ENCODE assay signal across 10 mouse cellular contexts in the genomic region with DNA sequence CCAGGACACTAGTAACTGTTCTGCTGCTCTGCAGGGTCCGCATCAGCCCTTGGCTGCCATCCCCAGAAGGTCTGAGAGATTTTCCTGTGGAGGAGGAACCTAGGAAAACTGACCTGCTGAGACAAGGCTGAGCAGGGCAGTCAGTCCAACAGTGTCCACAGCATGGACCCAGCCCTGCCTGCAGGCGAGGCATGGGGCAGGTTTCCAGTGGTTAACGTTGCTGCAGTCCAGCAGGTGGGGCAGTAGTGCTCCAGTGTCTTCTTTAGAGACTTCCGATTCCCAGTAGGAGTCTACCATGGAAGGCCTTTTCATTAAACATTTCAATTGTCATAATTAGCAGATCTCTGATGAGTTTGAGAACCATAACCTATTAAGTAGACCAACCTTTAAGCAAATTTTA. TPM values are rescaled to one million over a fixed set of nuclear protein-coding genes. Genes with fewer than 3 reads are reported as not detected.
DNase-seq lines count a peak whose midpoint lies in the region; ATAC-seq lines count a peak whose summit lies in the region.
"Had no signal": no experiment of that assay in that cellular context is flagged by ENCODE, and none has a peak within 500 bp of the region (broad histone marks: within the 10 kb centered on the region; RNA-seq: fewer than 3 reads in every experiment).

No protein-coding gene starts in this region.

- H3K27me3 ChIP-seq in limb, embryonic 15.5 days, result no peaks in the 10 kb centered on the region
- H3K27me3 ChIP-seq in limb, embryonic 10.5 days (ENCODE audit: low read depth, poor library complexity, severe bottlenecking), result no peaks in the 10 kb centered on the region
- H3K27me3 ChIP-seq: limb, embryonic 12.5 days had no signal

- no peaks in the 10 kb centered on the region for H3K36me3 ChIP-seq in limb, embryonic 15.5 days
- H3K36me3 ChIP-seq in limb, embryonic 10.5 days, result no peaks in the 10 kb centered on the region
- H3K36me3 ChIP-seq: hindbrain, embryonic 10.5 days; limb, embryonic 12.5 days had no signal

- peaks cover 4% of the 10 kb centered on the region; the same call in 1 of the 2 replicates for H3K4me1 ChIP-seq in limb, embryonic 15.5 days
- H3K4me1 ChIP-seq in limb, embryonic 10.5 days, result no peaks in the 10 kb centered on the region
- H3K4me1 ChIP-seq: hindbrain, embryonic 10.5 days; limb, embryonic 12.5 days had no signal

- no peaks in the 10 kb centered on the region for H3K9me3 ChIP-seq in limb, embryonic 15.5 days
- no peaks in the 10 kb centered on the region for H3K9me3 ChIP-seq in limb, embryonic 10.5 days (replicated peaks)
- H3K9me3 ChIP-seq: hindbrain, embryonic 10.5 days; limb, embryonic 12.5 days had no signal

- no peak overlapping the region for H3K4me3 ChIP-seq in limb, embryonic 15.5 days
- no peak overlapping the region for H3K4me3 ChIP-seq in limb, embryonic 10.5 days
- H3K4me3 ChIP-seq: hindbrain, embryonic 10.5 days; limb, embryonic 12.5 days had no signal

- no peak overlapping the region for H3K9ac ChIP-seq in limb, embryonic 15.5 days
- H3K9ac ChIP-seq: limb, embryonic 12.5 days had no signal

- peak overlapping the region; percentile 59 for H3K27ac ChIP-seq in limb, embryonic 15.5 days
- no peak overlapping the region for H3K27ac ChIP-seq in limb, embryonic 10.5 days
- H3K27ac ChIP-seq: hindbrain, embryonic 10.5 days; limb, embryonic 12.5 days had no signal

- WGBS in limb, embryonic 15.5 days, result 41% methylated on average over 4 of the region's 4 CpGs
- WGBS in limb, embryonic 10.5 days, result 46% methylated on average over 4 of the region's 4 CpGs

- H3K4me2 ChIP-seq in limb, embryonic 15.5 days, result no peak overlapping the region
- H3K4me2 ChIP-seq: limb, embryonic 12.5 days had no signal

- DNase-seq in limb, embryonic 10.5 days (ENCODE audit: low spot score), result no peak
- DNase-seq in MN1 (ENCODE audit: low spot score), result peak; percentile 25
- peak; percentile 38 for DNase-seq in kidney, adult 18-20 months
- peak; percentile 37 for DNase-seq in lung, postnatal 14 days
- no peak for DNase-seq in embryo, embryonic 9.5 days (ENCODE audit: extremely low spot score)
- DNase-seq: cerebellum, adult 18-20 months had no signal

- 0 out of 2 replicates have a peak, but pooled peaks have one; percentile 58 for ATAC-seq in limb, embryonic 15.5 days (ENCODE audit: insufficient number of reproducible peaks, low FRiP score, low TSS enrichment, low read depth)
- ATAC-seq in cerebellum, adult (ENCODE audit: insufficient number of reproducible peaks, low FRiP score, low TSS enrichment), result no peak

RNA-seq across cellular contexts. Expression of a gene that starts 10.6 kb away (rescaled TPM):
- polyA plus RNA-seq in limb, embryonic 15.5 days (2015; fragmentation: Nextera tagmentation; extraction: Ambion mirVana), result 40.6 and 42.8 TPM in 2 replicates
- polyA plus RNA-seq in limb, embryonic 10.5 days (2016; fragmentation: Nextera tagmentation; extraction: Ambion mirVana), result 53.2 and 55.1 TPM in 2 replicates

RNA-seq across cellular contexts. Expression of a gene that starts 16.1 kb away (rescaled TPM):
- polyA plus RNA-seq in limb, embryonic 15.5 days (2015; fragmentation: Nextera tagmentation; extraction: Ambion mirVana), result 83.9 and 88.5 TPM in 2 replicates
- polyA plus RNA-seq in limb, embryonic 10.5 days (2016; fragmentation: Nextera tagmentation; extraction: Ambion mirVana), result 70.4 and 81.3 TPM in 2 replicates

RNA-seq across cellular contexts. Expression of a gene that starts 53.8 kb away (rescaled TPM):
- 25.0 and 32.4 TPM in 2 replicates for polyA plus RNA-seq in limb, embryonic 15.5 days (2015; fragmentation: Nextera tagmentation; extraction: Ambion mirVana)
- 16.8 and 24.5 TPM in 2 replicates for polyA plus RNA-seq in limb, embryonic 10.5 days (2016; fragmentation: Nextera tagmentation; extraction: Ambion mirVana)

Comparison
In these comparisons a context has a peak if more than half of its experiments do, and no peak if none do; other contexts are left out.
1. DNase-seq: peak in MN1 (single experiment), kidney, adult 18-20 months (single experiment) and lung, postnatal 14 days (single experiment); none in limb, embryonic 10.5 days (single experiment) and embryo, embryonic 9.5 days (single experiment).